Mouse (Mus musculus) frontal cortex, postnatal 36 days (tissue): ENCODE results near the gene Lypd1.

Source experiments
- DNase-seq, 2 experiments: peaks; one replicate each; pipeline ENCODE4 v3.0.0; 2022; ENCODE audit warnings: low spot score in 2 of 2

Lypd1 gene

GRCm38 (mm10) chr1:125912601-125913600 is at the start of gene Lypd1:
TSS of gene Lypd1 (minus strand) at chr1:125913101.
- peak in 1 of 2 experiments; percentile 4 for DNase-seq

- no peak for DNase-seq
Measured at GRCm38 (mm10) chr1:125951026-125951425, 38.1 kb upstream of the Lypd1 start.

GRCm38 (mm10) chr1:125949076-125949475 is 36.2 kb upstream of the Lypd1 start:
- DNase-seq, result peak in 1 of 2 experiments; percentile 11

GRCm38 (mm10) chr1:125945136-125945535 is 32.2 kb upstream of the Lypd1 start:
- DNase-seq, result peak; percentile 29 to 63

- DNase-seq, result no peak
Measured at GRCm38 (mm10) chr1:125943305-125943704, 30.4 kb upstream of the Lypd1 start.

GRCm38 (mm10) chr1:125925486-125925885 is 12.6 kb upstream of the Lypd1 start:
- no peak for DNase-seq

- no peak for DNase-seq
Measured at GRCm38 (mm10) chr1:125923062-125923461, 10.2 kb upstream of the Lypd1 start.

- DNase-seq, result no peak
Measured at GRCm38 (mm10) chr1:125920696-125921095, 7.8 kb upstream of the Lypd1 start.

GRCm38 (mm10) chr1:125911901-125912445 is 928 bp downstream of the Lypd1 start:
- DNase-seq, result peak; percentile 43 to 57

GRCm38 (mm10) chr1:125911337-125911900 is 1.5 kb downstream of the Lypd1 start:
- peak; percentile 43 to 46 for DNase-seq

GRCm38 (mm10) chr1:125910871-125911265 is 2.0 kb downstream of the Lypd1 start:
- DNase-seq, result no peak

- DNase-seq, result peak; percentile 22 to 28
Measured at GRCm38 (mm10) chr1:125910211-125910870, 2.6 kb downstream of the Lypd1 start.

- no peak for DNase-seq
Measured at GRCm38 (mm10) chr1:125893158-125893557, 19.7 kb downstream of the Lypd1 start.

- no peak for DNase-seq
Measured at GRCm38 (mm10) chr1:125870056-125870455, 42.8 kb downstream of the Lypd1 start.

- DNase-seq, result peak; percentile 15 to 23
Measured at GRCm38 (mm10) chr1:125858631-125859030, 54.3 kb downstream of the Lypd1 start.

GRCm38 (mm10) chr1:125854646-125855045 is 58.3 kb downstream of the Lypd1 start:
- DNase-seq, result no peak

GRCm38 (mm10) chr1:125839746-125840392 is 73.0 kb downstream of the Lypd1 start:
- no peak for DNase-seq

- no peak for DNase-seq
Measured at GRCm38 (mm10) chr1:125837507-125837906, 75.4 kb downstream of the Lypd1 start.

- no peak for DNase-seq
Measured at GRCm38 (mm10) chr1:125823611-125824010, 89.3 kb downstream of the Lypd1 start.

- DNase-seq, result no peak
Measured at GRCm38 (mm10) chr1:125821101-125821500, 91.8 kb downstream of the Lypd1 start.
